Mouse (Mus musculus) mouse embryonic stem cell (cell line): ENCODE data around the gene Plpp3.

ENCODE experiments used
- in situ Hi-C, 2 experiments: fragments of 300-500 bp; cut with MboI; formaldehyde crosslinking; loops; 1 replicate in 1 of 2; 3 replicates in 1 of 2; pipeline ENCODE4 v1.14.3; 2019 to 2020; ENCODE audit warnings: low sequenced_read_pairs in 2 of 2, low pct_unique_long_range_greater_than_20kb in 1 of 2, mixed read lengths in 1 of 2; ENCODE audit not compliant: unreplicated experiment in 1 of 2

Plpp3 gene

GRCm38 (mm10) chr4:105244931-105245330 is 87.8 kb downstream of the Plpp3 start:
- in situ Hi-C loops = loop anchor here in 1 of 2 experiments (5.0 kb wide), 1 partner anchor 32 kb away; no protein-coding TSS in a partner anchor

- in situ Hi-C loops = no loop called here
These were observed 88.4 kb downstream of the Plpp3 start for GRCm38 (mm10) chr4:105245479-105245944.

- in situ Hi-C loops = no loop called here
These were observed 89.2 kb downstream of the Plpp3 start for GRCm38 (mm10) chr4:105246331-105246730.

GRCm38 (mm10) chr4:105248161-105248560 is 91.0 kb downstream of the Plpp3 start:
- in situ Hi-C loops = no loop called here

- in situ Hi-C loops = no loop called here
These were observed 92.1 kb downstream of the Plpp3 start for GRCm38 (mm10) chr4:105249283-105249682.

- in situ Hi-C loops = no loop called here
These were observed 93.8 kb downstream of the Plpp3 start for GRCm38 (mm10) chr4:105250946-105251345.

GRCm38 (mm10) chr4:105252044-105252443 is 94.9 kb downstream of the Plpp3 start:
- in situ Hi-C loops = no loop called here

GRCm38 (mm10) chr4:105252571-105253200 is 95.5 kb downstream of the Plpp3 start:
- in situ Hi-C loops = no loop called here

- in situ Hi-C loops = no loop called here
These were observed 96.5 kb downstream of the Plpp3 start for GRCm38 (mm10) chr4:105253453-105254341.

GRCm38 (mm10) chr4:105254365-105254764 is 97.2 kb downstream of the Plpp3 start:
- in situ Hi-C loops = no loop called here

- in situ Hi-C loops = no loop called here
These were observed 98.0 kb downstream of the Plpp3 start for GRCm38 (mm10) chr4:105255185-105255584.

GRCm38 (mm10) chr4:105257667-105258560 is 100.8 kb downstream of the Plpp3 start:
- in situ Hi-C loops = no loop called here

- in situ Hi-C loops = no loop called here
These were observed 103.2 kb downstream of the Plpp3 start for GRCm38 (mm10) chr4:105260385-105260784.

GRCm38 (mm10) chr4:105260893-105261769 is 104.0 kb downstream of the Plpp3 start:
- in situ Hi-C loops = no loop called here

GRCm38 (mm10) chr4:105262358-105262757 is 105.2 kb downstream of the Plpp3 start:
- in situ Hi-C loops = no loop called here

GRCm38 (mm10) chr4:105263600-105263999 is 106.5 kb downstream of the Plpp3 start:
- in situ Hi-C loops = no loop called here

GRCm38 (mm10) chr4:105265041-105265440 is 107.9 kb downstream of the Plpp3 start:
- in situ Hi-C loops = no loop called here

GRCm38 (mm10) chr4:105265678-105266077 is 108.5 kb downstream of the Plpp3 start:
- in situ Hi-C loops = no loop called here
